Mouse (Mus musculus) embryo, embryonic 11 days (tissue): ENCODE results near the gene Maff.

Experiments
- DNase-seq: peaks from one replicate; pipeline ENCODE4 v3.0.0-alpha.2; 2015

Gene Maff

GRCm38 (mm10) chr15:79365068-79365467, 18.6 kb downstream of the Maff start:
- DNase-seq, result no peak

DNA sequence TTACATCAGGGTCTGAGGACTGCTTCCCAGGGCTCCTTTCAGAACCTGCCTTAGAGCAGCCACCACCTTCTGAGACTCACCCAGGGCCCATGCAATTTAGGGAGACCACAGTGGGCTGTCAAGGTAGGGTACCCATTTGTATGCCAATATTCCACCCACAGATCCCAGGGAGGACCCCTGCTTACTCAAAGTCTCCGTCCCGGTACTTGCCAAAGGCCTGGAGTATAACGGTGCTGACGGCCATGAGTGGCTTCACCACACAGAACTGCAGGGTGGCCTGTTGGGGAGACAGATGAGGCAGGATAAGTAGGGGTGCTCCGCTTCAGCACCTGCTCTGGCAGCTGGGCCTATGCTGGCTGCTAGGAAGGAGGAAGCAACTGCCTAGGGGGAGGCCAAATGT, 20.0 kb downstream of the Maff start:
- no peak for DNase-seq

DNA sequence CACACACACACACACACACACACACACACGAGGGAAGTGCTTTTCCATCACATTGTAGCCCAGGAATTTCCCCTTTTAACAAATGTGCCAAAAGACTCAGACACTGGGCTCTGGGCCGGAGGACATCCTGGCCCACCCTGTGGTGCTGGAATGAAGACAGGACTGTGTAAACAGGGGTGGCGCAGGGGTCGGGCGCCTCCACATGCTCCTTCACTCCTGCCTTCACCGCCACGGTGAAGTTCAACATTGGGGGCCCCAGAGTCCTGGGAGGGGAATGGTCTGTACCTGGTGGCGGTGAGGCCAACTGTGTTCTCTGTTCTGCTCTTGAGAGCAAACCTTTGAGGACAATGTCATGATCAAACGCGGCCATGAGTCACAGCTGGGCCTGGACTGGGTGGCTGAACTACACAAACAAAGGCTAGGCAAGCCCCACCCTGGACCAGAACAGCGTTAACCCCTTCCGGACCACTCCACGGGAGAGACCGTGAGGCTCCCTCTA, 21.9 kb downstream of the Maff start:
- peak; percentile 28 for DNase-seq

- no peak for DNase-seq
These were observed 22.5 kb downstream of the Maff start for GRCm38 (mm10) chr15:79368861-79369440.

DNA sequence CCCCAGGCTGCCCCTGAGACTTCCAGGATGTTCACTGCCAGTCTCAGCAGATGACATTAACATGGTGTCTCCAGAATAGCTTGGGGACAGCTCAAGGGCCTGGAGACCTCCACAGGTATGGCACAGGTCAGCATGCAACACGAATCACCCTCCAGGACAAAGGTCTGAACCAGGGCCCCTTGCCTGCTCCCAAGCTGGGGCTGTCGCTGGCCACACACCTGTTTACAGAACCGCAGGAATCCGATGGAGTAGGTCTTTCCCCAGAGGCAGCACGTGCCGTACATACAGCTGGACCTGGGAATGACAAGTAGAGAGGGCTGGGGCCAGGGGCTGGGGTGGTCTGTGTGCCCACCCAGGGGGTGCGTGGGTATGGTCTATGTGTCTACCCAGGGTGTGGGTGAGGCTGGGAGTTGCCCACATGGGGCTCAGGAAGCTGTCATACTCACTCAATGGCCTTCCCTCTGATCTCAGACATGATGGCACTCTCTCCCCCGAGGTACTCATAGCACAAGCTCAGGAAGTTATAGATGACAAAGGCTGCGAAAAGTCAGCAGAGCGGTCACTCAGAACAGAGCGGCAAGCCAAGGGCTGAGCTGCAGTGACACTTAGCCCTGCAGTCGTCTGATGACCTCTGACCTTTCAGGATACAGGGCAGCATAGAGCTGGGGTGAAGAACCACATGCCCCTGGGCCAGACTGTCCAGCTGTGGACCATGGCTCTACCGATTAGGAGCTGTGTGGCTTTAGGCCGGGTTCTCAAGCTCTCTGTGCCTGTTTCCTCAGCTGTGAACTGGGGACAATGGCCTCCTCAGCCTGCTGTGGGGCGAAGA, 23.2 kb downstream of the Maff start:
- DNase-seq, result no peak

- DNase-seq, result no peak
These were observed 23.9 kb downstream of the Maff start for GRCm38 (mm10) chr15:79370281-79370843.

- DNase-seq, result no peak
These were observed 28.3 kb downstream of the Maff start for GRCm38 (mm10) chr15:79374760-79375159.

- no peak for DNase-seq
These were observed 31.3 kb downstream of the Maff start for GRCm38 (mm10) chr15:79377681-79378080.

DNA sequence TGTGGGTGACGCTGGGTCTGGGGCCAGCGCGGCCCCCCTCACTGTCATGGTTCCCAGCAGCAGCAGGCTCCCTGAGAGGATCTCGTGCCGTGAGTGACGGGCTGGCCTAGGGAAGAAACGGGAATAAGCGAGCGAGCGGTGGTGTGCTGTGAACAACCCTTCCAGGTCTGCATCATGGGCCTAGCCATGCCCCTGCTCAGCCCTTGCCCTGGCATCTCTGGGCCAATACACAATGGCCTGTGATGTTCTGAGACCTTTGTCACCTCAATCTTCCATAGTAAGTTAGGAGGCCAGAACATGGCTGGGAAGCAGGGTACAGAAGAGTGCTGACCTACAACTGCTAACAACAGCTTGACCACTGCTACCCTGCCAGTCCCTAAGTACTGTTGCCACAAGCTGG, 32.2 kb downstream of the Maff start:
- DNase-seq, result no peak

DNA sequence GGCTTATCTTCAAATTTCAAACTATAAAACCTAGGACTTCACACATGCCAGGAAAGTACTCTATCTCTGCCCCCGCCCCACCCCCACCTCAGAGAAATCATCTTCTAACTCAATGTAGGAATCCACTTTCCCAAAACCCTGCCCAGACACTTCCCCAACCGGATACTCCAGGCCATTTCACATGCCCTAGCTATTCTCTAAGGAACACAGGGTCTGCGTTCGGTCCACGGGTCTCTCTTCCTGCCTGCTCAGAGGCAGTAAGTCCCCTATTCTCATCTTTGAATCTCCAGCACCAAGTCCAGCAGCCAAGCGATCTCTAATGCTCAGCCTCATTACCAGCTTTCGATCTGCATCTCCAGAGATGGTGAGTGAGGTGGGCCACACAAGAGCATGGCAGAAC, 33.2 kb downstream of the Maff start:
- no peak for DNase-seq

- DNase-seq, result peak; percentile 79
These were observed 34.3 kb downstream of the Maff start for GRCm38 (mm10) chr15:79380468-79381444.

GRCm38 (mm10) chr15:79381644-79382043, 35.2 kb downstream of the Maff start:
- DNase-seq, result no peak

GRCm38 (mm10) chr15:79387081-79387480, 40.7 kb downstream of the Maff start:
- no peak for DNase-seq

DNA sequence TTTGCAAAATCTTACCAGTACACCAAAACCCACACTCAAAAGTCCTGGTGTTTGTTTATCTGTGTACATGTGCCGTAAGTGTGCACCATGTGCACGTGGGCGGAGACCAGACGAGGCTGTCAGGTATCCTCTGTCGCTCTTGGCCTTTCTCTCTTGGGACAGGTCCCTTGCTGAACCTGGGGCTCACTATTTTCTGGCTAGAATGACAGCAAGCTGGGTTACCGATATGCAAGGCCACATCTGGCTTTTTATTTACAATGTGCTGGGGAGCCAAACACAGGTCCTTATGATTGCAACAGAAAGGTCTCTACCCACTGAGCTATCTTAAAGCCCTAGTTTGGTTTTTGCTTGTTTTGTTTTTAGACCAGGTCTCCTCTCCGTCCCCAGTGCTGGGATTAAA, 41.2 kb downstream of the Maff start:
- DNase-seq, result no peak

DNA sequence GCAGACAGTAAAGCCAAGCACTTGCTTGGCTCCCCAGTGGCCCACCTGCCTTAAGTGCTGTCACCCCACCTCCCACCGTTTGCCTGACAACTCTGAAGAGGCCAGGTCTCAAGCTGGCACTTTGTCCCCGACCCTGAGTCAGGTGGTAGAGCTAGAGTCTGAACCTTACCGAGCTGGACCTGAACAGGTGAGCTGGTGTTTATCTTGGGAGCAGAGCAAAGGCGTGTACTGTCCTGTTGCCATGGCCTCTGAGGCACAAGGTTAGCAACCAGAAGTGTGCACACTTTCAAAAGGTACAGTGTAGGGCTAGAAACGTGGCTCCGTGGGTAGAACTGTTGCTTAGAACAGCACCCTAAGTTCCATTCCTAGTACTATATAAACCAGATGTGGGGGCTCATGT, 41.8 kb downstream of the Maff start:
- no peak for DNase-seq

DNA sequence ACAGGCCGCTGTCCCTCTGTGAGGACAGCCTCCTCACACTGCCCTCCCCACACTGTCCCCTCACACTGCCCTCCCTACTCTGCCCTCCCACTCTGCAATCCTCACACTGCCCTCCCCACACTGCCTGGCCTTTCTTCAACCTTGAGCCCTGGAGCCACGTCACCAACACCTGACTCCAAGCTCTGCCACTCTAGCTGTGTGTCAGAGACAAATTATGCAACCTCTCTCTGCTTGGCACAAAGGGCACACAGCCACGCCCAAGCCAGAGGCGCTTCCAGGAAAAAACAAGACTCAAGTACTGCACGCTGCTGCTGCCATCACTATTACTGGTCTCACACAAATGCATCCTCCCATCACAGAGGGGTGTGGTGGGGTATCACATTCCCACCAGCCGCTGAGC, 44.0 kb downstream of the Maff start:
- DNase-seq, result no peak

GRCm38 (mm10) chr15:79391447-79392093, 45.1 kb downstream of the Maff start:
- peak; percentile 27 for DNase-seq

GRCm38 (mm10) chr15:79392527-79392926, 46.1 kb downstream of the Maff start:
- DNase-seq, result no peak

- no peak for DNase-seq
These were observed 46.7 kb downstream of the Maff start for GRCm38 (mm10) chr15:79393101-79393500.

- no peak for DNase-seq
These were observed 48.4 kb downstream of the Maff start for GRCm38 (mm10) chr15:79394842-79395241.

DNA sequence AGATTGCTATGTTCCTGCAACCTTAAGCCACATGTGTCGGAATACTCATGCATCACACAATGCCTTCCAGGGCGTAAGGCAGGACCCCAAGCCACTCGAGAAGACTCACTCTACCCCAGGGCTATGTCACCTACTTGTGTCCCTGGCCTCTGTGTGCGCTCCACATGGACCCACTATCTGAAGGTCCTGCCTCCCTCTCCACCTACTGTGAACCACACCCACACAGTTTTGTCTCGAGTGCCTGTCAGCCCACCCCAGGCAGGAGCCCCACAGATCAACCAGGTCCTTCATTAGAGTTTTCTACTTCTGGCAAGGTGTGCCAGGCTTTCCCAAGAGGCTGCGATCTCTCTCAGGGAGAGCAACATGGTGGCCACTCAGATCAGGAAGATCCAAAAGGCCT, 48.9 kb downstream of the Maff start:
- DNase-seq, result no peak

DNA sequence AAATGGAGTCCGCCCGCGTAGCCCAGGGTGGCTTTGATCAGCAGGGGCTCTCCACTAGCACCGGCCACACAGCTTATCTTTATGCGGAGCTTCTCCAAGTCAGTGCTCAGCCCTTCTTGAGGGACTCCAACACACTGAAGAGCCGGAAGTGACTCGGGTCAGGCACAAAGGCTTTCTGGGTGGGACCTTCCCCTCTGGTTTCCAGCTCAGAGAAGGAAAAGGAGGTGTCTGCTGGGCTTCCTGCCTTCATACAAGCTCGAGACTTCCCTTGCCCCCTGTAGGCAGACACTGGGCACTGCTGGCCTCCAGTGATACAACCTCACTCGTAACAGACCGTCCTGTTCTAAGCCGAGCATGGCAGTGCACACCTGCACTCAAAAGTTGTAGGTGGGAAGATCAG, 50.3 kb downstream of the Maff start:
- DNase-seq, result peak; percentile 35
